Mouse (Mus musculus) kidney, embryonic 15.5 days (tissue): ENCODE results near the gene Cd151. TPM values are rescaled to one million over a fixed set of nuclear protein-coding genes. Genes with fewer than 3 reads are reported as not detected.
"Not testable (repeated sequence)": the region's sequence is repeated elsewhere in the genome, so short reads cannot be mapped to it uniquely, and the experiment has no call there.

Source experiments
- ATAC-seq: fragments of 200-750 bp; cut with Nextera tagmentation; replicated peaks from 2 replicates; pipeline ENCODE4 v1.8.0; 2017; ENCODE audit warnings: moderate TSS enrichment; ENCODE audit not compliant: low FRiP score
- H3K27ac ChIP-seq: fragments of 300-500 bp; sonication (generic); 2 replicates; pipeline ENCODE4 v1.5.1; 2015; ENCODE audit warnings: mild to moderate bottlenecking, inconsistent platforms
- H3K27me3 ChIP-seq: fragments of 300-500 bp; sonication (generic); 2 replicates; pipeline ENCODE4 v1.6.1; 2015; ENCODE audit warnings: inconsistent platforms
- H3K36me3 ChIP-seq: fragments of 300-500 bp; sonication (generic); 2 replicates; pipeline ENCODE4 v1.6.1; 2015; ENCODE audit warnings: inconsistent platforms
- H3K4me1 ChIP-seq: fragments of 300-500 bp; sonication (generic); 2 replicates; pipeline ENCODE4 v1.6.1; 2015; ENCODE audit warnings: inconsistent platforms
- H3K4me2 ChIP-seq: fragments of 300-500 bp; sonication (generic); 2 replicates; pipeline ENCODE4 v1.6.1; 2015; ENCODE audit warnings: moderate library complexity, mild to moderate bottlenecking, inconsistent platforms
- H3K4me3 ChIP-seq: fragments of 300-500 bp; sonication (generic); replicated peaks from 2 replicates; pipeline ENCODE4 v1.5.1; 2015; ENCODE audit warnings: mild to moderate bottlenecking, inconsistent platforms
- H3K9ac ChIP-seq: fragments of 300-500 bp; sonication (generic); 2 replicates; pipeline ENCODE4 v1.6.1; 2015; ENCODE audit warnings: mild to moderate bottlenecking, inconsistent platforms
- H3K9me3 ChIP-seq: fragments of 300-500 bp; sonication (generic); replicated peaks from 2 replicates; pipeline ENCODE4 v1.6.1; 2016; ENCODE audit warnings: inconsistent platforms
- WGBS: fragments of 180-500 bp; shearing (Covaris S2); methylation state at CpG from one replicate; pipeline ENCODE4 v1.1.7; 2015; ENCODE audit warnings: mixed read lengths; 5-methylcytosine and 5-hydroxymethylcytosine counted together
- polyA plus RNA-seq: library from polyadenylated mRNA; unstranded; fragments of >200 nt; fragmentation: Nextera tagmentation; extraction: Ambion mirVana; gene quantifications from 2 replicates; pipeline ENCODE4 v1.2.1, GENCODE M21; 2015

Cd151 gene
- polyA plus RNA-seq, 1 experiment from 2014 or later: 34.8 TPM

DNA sequence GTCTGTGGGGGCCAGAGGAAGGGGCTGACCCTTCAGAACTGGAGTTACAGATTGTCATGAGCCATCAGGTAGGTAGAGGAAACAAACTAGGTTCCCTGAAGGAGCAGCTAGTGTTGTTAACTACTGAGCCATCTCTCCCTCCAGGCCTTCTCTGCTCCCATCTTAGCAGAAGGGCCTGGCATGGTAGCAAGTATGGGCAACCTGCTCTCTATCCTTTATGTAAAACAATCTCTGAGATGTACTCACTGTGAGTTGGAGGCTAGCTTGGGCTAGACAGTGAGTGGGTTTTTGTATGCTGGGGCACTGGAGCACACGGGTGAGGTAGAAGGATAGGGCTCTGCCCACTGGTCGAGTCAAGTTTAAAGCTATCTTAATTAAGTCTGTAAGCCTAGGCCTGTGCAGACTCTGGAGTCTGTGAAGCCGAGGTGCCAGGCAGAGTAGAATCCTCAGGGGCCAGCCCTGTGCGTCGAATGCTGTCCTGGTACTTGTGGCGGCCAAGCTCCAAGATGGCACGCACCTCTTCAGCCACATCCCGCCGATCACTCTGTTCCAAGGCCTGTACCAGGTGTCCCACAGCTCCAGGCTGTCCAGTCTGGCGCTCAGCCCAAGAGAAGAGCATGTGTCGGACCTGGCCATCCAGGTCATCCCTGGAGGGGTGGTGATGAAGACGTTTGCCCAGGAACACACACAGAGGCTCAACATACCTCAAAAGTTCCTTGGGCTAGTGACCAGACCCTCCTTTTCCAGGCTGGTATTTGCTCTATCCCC is 28.8 kb upstream of the Cd151 start:
- peaks cover 73% of the 10 kb centered on the region for H3K4me1 ChIP-seq
- ATAC-seq: no peak
- 91% methylated on average over 12 of the region's 12 CpGs for WGBS

DNA sequence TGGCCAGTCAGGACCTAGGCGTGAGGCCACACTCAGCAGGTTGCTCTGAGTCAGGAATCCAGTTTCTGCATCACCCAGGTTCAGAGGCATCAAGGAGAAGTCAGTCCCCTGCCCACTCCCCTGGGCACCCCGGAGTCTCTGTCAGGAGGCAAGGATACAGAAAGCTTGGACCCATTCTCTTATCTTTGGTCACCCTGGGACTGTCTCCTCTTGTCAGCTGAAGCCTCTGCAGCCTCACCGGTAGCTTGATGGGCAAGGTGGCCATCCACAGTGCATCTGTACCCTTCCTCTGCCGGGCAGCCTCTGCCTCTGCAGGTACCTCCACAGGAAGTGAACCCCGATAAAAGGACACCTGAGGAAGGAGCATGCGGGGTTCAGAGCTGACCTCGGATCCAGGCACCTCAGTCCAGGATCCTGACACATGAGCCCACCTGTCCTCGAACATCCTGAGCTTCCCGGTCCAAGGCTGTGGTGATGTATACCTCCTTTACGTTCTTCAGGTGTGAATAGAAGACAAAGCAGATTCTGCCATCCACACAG is 28.0 kb upstream of the Cd151 start:
- Histone ChIP-seq H3K4me3 (no peak overlapping the region), H3K36me3 (peaks cover 41% of the 10 kb centered on the region), H3K27me3 (no peaks in the 10 kb centered on the region), H3K9ac (no peak overlapping the region), H3K9me3 (no peaks in the 10 kb centered on the region), H3K4me2 (no peak overlapping the region), H3K4me1 (peaks cover 73% of the 10 kb centered on the region), H3K27ac (no peak overlapping the region)
- no peak for ATAC-seq
- WGBS: 95% methylated on average over 10 of the region's 10 CpGs

More for the DNA sequence above, 28.8 kb upstream of the Cd151 start:
- no peaks in the 10 kb centered on the region for H3K9me3 ChIP-seq
- H3K4me3 ChIP-seq: no peak overlapping the region
- peaks cover 46% of the 10 kb centered on the region for H3K36me3 ChIP-seq
- H3K9ac ChIP-seq: no peak overlapping the region
- no peaks in the 10 kb centered on the region for H3K27me3 ChIP-seq
- no peak overlapping the region for H3K4me2 ChIP-seq
- no peak overlapping the region for H3K27ac ChIP-seq

DNA sequence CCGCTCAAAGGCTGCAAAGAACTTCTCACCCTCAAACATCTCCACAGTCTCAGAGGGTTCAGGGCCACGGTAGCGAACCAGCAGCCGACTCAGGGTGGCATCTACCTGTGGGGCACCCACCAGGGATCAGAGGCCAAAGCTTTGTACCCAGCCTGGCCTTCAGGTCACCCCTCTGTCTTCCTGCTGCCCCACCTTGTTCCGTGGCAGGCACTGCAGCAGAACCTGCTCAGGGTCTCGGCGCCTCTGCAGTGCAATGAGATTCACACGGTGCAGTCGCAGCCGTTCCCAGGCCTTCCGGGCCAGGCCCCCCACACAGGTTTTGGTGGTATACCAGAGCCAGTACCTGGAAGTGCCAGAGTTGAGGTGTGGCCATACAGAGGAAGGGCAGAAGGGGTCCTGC is 27.4 kb upstream of the Cd151 start:
- WGBS: 92% methylated on average over 11 of the region's 11 CpGs
- no peak overlapping the region for H3K4me2 ChIP-seq
- peaks cover 70% of the 10 kb centered on the region for H3K4me1 ChIP-seq
- H3K27ac ChIP-seq: no peak overlapping the region
- no peaks in the 10 kb centered on the region for H3K27me3 ChIP-seq
- no peak overlapping the region for H3K4me3 ChIP-seq
- peaks cover 41% of the 10 kb centered on the region for H3K36me3 ChIP-seq
- ATAC-seq: no peak
- H3K9me3 ChIP-seq: no peaks in the 10 kb centered on the region
- no peak overlapping the region for H3K9ac ChIP-seq

DNA sequence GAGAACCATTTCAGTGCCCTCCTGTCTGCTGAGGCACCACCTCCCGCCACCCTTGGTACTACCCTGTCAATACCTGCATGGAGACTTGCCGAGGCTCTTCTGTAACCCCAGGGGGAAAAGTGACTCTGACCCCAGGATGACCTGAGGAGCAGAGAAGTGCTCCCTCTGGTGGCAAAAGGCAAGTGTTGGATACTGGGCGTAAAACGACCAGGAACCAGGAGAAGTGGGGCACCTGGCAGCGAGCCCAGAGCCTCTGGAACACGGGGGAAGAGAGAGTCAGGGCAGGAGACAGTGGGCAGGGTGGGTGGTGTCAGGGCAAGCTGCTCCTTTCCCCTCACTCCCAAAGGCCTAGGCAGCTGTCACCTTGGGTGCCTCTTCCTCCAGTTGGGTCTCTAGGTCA is 26.6 kb upstream of the Cd151 start:
- peaks cover 62% of the 10 kb centered on the region for H3K4me1 ChIP-seq
- no peak overlapping the region for H3K9ac ChIP-seq
- peaks cover 41% of the 10 kb centered on the region for H3K36me3 ChIP-seq
- no peak overlapping the region for H3K4me3 ChIP-seq
- no peaks in the 10 kb centered on the region for H3K27me3 ChIP-seq
- no peaks in the 10 kb centered on the region for H3K9me3 ChIP-seq
- ATAC-seq: no peak
- WGBS: 31% methylated on average over 6 of the region's 6 CpGs
- no peak overlapping the region for H3K27ac ChIP-seq
- H3K4me2 ChIP-seq: no peak overlapping the region

DNA sequence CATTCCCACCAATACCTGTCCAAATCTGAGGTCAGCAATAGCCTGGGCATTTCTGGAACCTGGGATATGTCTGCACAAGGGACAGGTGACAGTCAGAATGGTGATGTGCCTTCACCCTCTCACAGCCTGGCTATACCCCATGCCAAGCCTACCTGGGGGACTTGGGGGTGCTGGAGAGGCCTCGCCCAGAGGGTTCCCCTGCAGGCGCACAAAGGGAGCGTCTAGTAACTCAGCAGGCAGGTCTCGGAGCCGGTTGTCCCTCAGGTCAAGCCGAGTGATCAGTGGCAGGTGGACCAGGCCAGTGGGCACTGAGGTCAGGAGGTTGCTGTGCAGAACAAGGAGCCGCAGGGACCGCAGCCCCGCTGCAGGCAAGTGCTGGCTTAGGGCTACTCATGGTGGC is 25.7 kb upstream of the Cd151 start:
- Histone ChIP-seq H3K4me3 (no peak overlapping the region; the same call in 1 of the 2 replicates), H3K27me3 (no peaks in the 10 kb centered on the region), H3K27ac (no peak overlapping the region), H3K36me3 (peaks cover 41% of the 10 kb centered on the region), H3K4me2 (peak overlapping the region; percentile 14; the same call in 1 of the 2 replicates), H3K9ac (no peak overlapping the region), H3K4me1 (peaks cover 53% of the 10 kb centered on the region), H3K9me3 (no peaks in the 10 kb centered on the region)
- ATAC-seq: no peak
- 91% methylated on average over 9 of the region's 9 CpGs for WGBS

DNA sequence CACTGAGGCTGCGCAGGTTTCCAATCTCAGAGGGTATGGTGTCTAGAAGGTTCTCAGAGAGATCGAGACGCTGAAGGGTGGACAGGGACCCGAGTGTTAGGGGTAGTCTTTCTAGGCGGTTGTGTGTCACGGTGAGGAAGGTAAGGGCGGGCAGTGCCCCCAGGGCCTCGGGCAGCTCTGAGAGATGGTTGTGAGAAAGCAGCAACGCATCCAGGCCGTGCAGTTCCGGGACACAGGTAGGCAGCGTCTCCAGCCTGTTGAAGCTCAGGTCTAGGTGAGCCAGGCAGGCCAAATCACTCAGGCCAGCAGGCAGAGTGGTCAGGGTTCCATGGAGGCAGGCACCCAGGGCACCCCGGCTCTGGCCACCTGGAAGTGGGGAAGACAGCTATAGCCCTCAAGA is 25.0 kb upstream of the Cd151 start:
- peak overlapping the region; percentile 55; the same call in 1 of the 2 replicates for H3K4me3 ChIP-seq
- H3K4me2 ChIP-seq: peak overlapping the region; percentile 93
- no peak overlapping the region for H3K27ac ChIP-seq
- H3K4me1 ChIP-seq: peaks cover 51% of the 10 kb centered on the region
- H3K9me3 ChIP-seq: no peaks in the 10 kb centered on the region
- no peaks in the 10 kb centered on the region for H3K27me3 ChIP-seq
- H3K36me3 ChIP-seq: peaks cover 41% of the 10 kb centered on the region
- H3K9ac ChIP-seq: peak overlapping the region; percentile 66; the same call in 1 of the 2 replicates
- 95% methylated on average over 13 of the region's 13 CpGs for WGBS
- no peak for ATAC-seq

DNA sequence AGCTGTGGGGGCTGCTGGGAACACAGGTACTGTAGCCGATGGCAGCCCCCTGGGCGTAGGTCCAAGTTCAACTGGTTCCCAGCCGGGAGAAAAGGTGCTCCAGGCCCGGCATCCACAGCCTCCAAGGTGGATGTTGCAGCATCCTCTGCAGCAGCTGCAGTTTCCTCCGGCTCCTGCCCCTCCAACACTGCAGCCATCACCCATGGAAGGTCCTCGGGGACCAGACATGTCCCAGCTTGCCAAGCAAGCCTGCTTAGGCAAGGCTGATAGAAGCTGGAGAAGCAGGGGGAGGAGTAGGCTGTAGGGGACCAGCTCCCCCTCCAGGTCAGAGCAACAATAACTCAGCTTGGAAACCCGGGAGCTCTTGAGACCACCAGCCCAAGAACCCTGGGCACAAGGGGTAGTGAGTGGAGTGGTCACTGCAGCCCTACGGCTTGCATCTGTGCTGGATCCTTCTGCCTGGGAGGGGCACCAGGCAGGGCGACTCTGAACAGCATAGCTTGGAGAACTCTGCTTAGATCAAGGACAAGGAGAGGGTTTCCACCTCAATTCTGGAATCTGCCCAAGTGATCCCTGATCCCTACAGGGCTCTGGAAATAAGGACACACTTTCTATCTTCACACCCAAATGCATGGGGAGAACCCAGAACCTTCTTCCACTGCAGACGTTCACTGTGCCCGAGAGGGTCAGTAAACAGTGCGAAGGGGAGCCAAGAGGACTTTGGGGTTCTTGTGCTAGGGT is 23.9 kb upstream of the Cd151 start:
- H3K36me3 ChIP-seq: peaks cover 36% of the 10 kb centered on the region
- peak overlapping the region; percentile 93 for H3K4me2 ChIP-seq
- WGBS: 17% methylated on average over 12 of the region's 12 CpGs
- peak; percentile 7; the same call in 1 of the 2 replicates for ATAC-seq
- H3K27ac ChIP-seq: peak overlapping the region; percentile 84
- H3K27me3 ChIP-seq: no peaks in the 10 kb centered on the region
- H3K4me3 ChIP-seq: peak overlapping the region; percentile 55
- H3K9ac ChIP-seq: peak overlapping the region; percentile 66
- H3K9me3 ChIP-seq: no peaks in the 10 kb centered on the region
- peaks cover 46% of the 10 kb centered on the region for H3K4me1 ChIP-seq

DNA sequence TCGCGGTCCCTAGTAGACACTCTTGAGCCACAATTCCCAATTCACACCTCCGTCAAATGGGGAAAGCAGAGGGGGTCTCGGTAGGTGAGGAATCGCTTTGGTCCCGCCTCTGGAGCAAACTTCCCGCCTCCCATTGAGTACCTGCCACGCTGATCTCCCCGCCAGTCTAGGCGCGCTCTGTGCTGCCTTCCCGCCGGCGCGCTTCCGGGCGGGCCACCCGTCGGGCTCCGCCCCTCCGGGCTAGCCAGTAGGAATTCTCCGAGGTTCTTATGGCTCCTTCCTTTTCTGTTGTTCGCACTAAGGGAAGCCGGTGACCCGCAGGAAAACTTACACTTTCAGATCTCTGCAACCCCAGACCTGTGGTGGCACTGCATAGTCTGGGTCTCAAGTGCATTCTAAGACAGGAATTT is 23.4 kb upstream of the Cd151 start, which contains the start of gene Pidd1:
TSS of gene Pidd1 (minus strand) at position 198 of the 410 bp plus-strand sequence.
- Histone ChIP-seq H3K4me2 (peak within 1 kb of the TSS; percentile 93), H3K4me1 (peaks cover 52% of the 10 kb centered on the region), H3K36me3 (peaks cover 34% of the 10 kb centered on the region), H3K4me3 (peak within 1 kb of the TSS; percentile 55), H3K27me3 (no peaks in the 10 kb centered on the region), H3K9me3 (no peaks in the 10 kb centered on the region), H3K9ac (peak within 1 kb of the TSS; percentile 66), H3K27ac (peak within 1 kb of the TSS; percentile 84)
- ATAC-seq: peak; percentile 53
- under 1% methylated on average over 25 of the region's 25 CpGs for WGBS

DNA sequence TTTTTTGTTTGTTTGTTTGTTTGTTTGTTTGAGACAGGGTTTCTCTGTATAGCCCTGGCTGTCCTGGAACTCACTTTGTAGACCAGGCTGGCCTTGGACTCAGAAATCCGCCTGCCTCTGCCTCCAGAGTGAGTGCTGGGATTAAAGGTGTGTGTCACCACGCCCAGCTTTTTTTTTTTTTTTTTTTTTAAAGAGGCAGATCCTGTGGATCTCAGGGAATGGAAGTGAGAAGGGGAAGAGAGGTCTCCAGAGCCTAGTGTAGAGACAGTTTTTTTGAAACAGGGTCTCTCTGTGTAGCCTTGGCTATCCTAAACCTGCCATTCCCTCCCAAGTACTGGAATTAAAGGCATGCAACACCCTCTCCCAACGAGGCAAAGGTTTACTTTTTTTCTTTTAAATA is 20.8 kb upstream of the Cd151 start:
- H3K27me3 ChIP-seq, ATAC-seq, H3K9ac ChIP-seq, H3K9me3 ChIP-seq: not testable (repeated sequence)
- Histone ChIP-seq H3K36me3 (peaks cover 34% of the 10 kb centered on the region), H3K4me2 (peak overlapping the region; percentile 57), H3K4me1 (peaks cover 51% of the 10 kb centered on the region), H3K27ac (0 out of 2 replicates have a peak overlapping the region, but pooled peaks have one; percentile 91), H3K4me3 (peak overlapping the region; percentile 79; the same call in 1 of the 2 replicates)
- 84% methylated on average over 3 of the region's 3 CpGs for WGBS

DNA sequence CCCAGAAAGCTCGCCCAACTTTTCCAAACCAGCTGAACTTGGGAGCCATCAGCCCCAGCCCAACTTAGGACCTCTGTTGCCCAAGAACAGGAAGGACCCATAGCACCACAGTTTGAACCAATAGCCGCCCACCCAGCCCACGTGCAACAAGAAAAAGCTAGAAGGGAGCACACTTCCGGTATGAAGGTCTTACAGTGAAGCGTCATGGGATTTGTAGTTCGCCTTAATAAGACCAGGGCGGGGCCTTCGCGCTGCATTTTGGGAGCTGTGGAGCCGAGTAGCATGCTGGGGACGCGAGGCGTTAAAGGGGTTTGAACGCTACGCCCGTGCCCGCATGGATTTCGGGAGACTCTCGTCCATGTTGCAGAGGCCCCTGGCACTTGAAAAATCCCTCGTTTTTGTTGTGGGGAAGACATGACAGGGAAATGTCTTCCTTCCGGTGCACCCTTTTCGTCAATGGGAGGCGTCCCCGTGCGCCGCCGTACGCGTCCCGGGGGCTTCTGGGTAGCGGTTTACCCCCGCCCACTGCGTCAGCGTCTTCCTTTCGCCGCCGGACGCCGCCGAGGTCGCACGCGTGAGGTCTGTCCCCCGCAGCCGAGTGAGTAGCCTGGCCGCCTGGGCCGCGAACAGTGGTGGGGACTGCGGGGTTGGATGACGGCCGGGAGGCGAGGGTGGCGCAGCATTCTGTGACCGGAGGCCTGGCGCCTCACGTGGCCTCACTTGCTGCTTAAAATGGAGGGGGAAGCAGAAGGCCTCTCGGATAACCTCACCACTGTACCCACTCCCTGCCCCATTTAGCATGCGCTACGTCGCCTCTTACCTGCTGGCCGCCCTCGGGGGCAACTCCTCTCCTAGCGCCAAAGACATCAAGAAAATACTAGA is 19.8 kb upstream of the Cd151 start, which contains the start of gene Rplp2:
TSS of gene Rplp2 (plus strand) at position 261 of the 882 bp plus-strand sequence.
- under 1% methylated on average over 63 of the region's 63 CpGs for WGBS
- H3K36me3 ChIP-seq: peaks cover 39% of the 10 kb centered on the region
- no peaks in the 10 kb centered on the region for H3K27me3 ChIP-seq
- peak; percentile 89 for ATAC-seq
- peak within 1 kb of the TSS; percentile 91 for H3K27ac ChIP-seq
- H3K4me1 ChIP-seq: peaks cover 41% of the 10 kb centered on the region
- H3K9me3 ChIP-seq: no peaks in the 10 kb centered on the region
- H3K4me3 ChIP-seq: peak within 1 kb of the TSS; percentile 79
- peak within 1 kb of the TSS; percentile 89 for H3K9ac ChIP-seq
- peak within 1 kb of the TSS; percentile 57 for H3K4me2 ChIP-seq

DNA sequence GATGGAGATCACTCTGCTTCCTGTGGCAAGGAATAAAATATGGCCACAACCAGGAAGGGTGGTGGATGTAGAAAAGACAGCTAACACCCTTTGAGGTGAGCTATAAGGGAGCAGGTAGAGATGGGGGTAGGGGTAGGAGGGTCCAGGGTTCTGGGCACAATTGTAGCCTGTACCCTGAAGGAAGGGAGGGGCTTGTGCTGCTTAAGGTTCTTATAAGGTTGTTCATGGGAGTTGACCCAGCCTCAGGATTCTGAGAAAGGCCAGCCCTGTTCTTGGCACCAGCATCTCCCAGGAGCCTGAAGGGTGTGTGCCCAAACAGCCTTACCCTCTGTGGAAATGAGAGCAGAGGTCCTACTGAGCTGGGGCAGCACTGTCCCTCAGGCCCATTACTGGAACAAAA is 15.3 kb upstream of the Cd151 start:
- no peak overlapping the region for H3K4me2 ChIP-seq
- no peak overlapping the region for H3K9ac ChIP-seq
- peaks cover 41% of the 10 kb centered on the region for H3K36me3 ChIP-seq
- peaks cover 40% of the 10 kb centered on the region for H3K4me1 ChIP-seq
- ATAC-seq: no peak
- no peaks in the 10 kb centered on the region for H3K27me3 ChIP-seq
- H3K4me3 ChIP-seq: no peak overlapping the region
- H3K9me3 ChIP-seq: no peaks in the 10 kb centered on the region
- no peak overlapping the region for H3K27ac ChIP-seq
